Mouse (Mus musculus): ENCODE results near the gene Csnk1g1. TPM values are rescaled to one million over a fixed set of nuclear protein-coding genes. Genes with fewer than 3 reads are reported as not detected.

The Csnk1g1 gene
- 11.9 and 12.1 TPM in 2 replicates for polyA plus RNA-seq (2015; fragmentation: Nextera tagmentation; extraction: Ambion mirVana)

GRCm38 (mm10) chr9:65908394-65909300 is at the start of gene Csnk1g1, which contains the start of gene Trip4:
Gene Csnk1g1, plus strand, starts transcription at chr9:65908924.
Gene Trip4, minus strand, starts transcription at chr9:65908794.
- peaks cover 2% of the 10 kb centered on the region; the same call in 1 of the 2 replicates for H3K36me3 ChIP-seq
- H3K4me2 ChIP-seq (replicated peaks), result peak within 1 kb of the TSS; percentile 83
- no peaks in the 10 kb centered on the region; the same call in 1 of the 2 replicates for H3K4me1 ChIP-seq (replicated peaks)
- peak; percentile 99 for ATAC-seq
- H3K27ac ChIP-seq, result peak within 1 kb of the TSS; percentile 87
- no peaks in the 10 kb centered on the region for H3K27me3 ChIP-seq (replicated peaks)
- WGBS, result under 1% methylated on average over 38 of the region's 38 CpGs
- H3K9me3 ChIP-seq, result no peaks in the 10 kb centered on the region
- peak within 1 kb of the TSS; percentile 78 for H3K9ac ChIP-seq
- H3K4me3 ChIP-seq (replicated peaks), result peak within 1 kb of the TSS; percentile 81

DNA sequence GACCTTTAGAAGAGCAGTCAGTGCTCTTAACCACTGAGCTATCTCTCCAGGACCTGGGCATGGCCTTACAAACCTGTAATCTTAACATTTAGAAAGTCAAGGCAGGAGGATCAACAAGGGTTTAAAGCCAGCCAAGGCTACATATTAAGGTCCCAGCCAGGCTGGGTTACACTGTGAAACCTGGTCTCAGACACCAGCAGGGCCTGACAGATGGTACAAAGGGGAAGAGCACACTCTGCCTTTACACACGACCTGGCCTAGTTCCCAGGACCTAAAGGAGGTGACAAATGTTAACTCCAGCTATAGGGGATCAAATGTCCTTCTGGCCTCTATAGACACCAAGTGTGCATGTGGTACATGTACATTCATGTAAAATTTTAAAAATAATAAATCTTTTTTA is 49.1 kb upstream of the Csnk1g1 start:
- no peak overlapping the region for H3K27ac ChIP-seq
- H3K9me3 ChIP-seq, result no peaks in the 10 kb centered on the region
- WGBS, result 65% methylated on average over 1 of the region's 1 CpGs
- no peak overlapping the region for H3K9ac ChIP-seq
- no peaks in the 10 kb centered on the region for H3K27me3 ChIP-seq (replicated peaks)
- no peak for ATAC-seq
- no peaks in the 10 kb centered on the region for H3K4me1 ChIP-seq (replicated peaks)
- peaks cover 14% of the 10 kb centered on the region for H3K36me3 ChIP-seq
- H3K4me2 ChIP-seq (replicated peaks), result no peak overlapping the region
- no peak overlapping the region for H3K4me3 ChIP-seq (replicated peaks)

DNA sequence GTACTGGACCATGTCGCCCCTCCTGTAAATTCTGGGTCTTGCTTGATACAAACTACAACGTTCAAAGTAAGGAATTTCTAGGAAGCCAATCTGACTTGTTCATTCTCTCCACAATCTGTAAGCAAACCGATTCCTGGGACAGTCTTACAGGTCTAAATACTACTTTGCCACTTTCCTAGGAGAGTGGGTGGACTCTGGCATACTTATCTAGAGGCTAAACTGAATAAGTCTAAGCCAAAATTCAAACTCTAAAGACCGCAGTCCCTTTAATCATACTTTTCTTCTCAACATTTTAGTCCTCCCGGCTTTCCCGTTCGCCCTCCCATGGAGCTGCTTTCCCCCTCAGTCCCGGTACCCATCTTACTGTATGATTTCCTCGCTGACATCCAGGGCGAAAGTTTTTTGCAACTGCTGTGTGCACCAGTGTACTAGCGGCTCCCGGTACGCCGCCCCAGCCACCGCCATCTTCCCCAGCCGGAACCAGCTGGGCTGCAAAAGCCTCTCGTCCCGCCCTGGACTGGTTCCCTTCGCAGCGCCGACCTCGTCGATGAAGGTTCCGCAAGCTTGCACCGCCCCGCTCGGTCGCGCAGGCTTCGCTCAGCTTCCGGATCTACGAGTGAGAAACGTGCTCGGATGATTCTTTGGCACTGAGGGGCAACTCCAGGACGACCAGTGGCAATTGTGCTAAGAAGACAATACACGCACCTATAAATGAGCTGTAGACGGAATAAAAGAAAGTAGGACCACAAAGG is 24.0 kb upstream of the Csnk1g1 start:
- H3K9me3 ChIP-seq, result no peaks in the 10 kb centered on the region
- peak overlapping the region; percentile 61 for H3K4me3 ChIP-seq (replicated peaks)
- no peaks in the 10 kb centered on the region for H3K36me3 ChIP-seq
- peak overlapping the region; percentile 69 for H3K27ac ChIP-seq
- under 1% methylated on average over 37 of the region's 37 CpGs for WGBS
- peak; percentile 98 for ATAC-seq
- no peaks in the 10 kb centered on the region for H3K4me1 ChIP-seq (replicated peaks)
- no peaks in the 10 kb centered on the region for H3K27me3 ChIP-seq (replicated peaks)
- H3K4me2 ChIP-seq (replicated peaks), result peak overlapping the region; percentile 74
- peak overlapping the region; percentile 63 for H3K9ac ChIP-seq

DNA sequence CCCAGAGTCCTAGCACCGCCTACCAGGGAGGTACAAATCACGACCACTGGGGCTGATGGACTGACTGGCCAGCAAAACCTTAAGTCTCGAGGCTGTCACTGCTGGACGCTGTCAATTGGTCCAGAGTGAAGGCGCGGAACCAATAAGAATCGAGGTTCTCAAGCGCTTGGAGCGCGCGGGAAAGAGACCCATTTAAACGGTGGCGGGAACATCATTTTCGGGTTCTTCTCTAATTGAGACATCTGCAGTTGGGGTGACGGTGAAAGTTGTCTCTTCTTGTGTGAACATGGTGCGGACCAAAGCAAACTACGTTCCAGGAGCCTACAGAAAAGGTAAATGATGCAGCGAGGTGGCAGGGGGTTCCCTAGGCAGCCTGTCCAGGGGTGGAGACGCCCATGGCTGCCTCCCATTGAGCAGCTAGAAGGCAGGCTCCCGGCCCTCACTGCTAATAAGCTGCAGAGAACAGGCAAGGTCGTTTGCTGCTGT is 18.5 kb upstream of the Csnk1g1 start, which contains the start of gene Pclaf:
Gene Pclaf, plus strand, starts transcription at position 95 of the 486 bp plus-strand sequence.
- Histone ChIP-seq H3K36me3 (no peaks in the 10 kb centered on the region), H3K27me3 (replicated peaks) (no peaks in the 10 kb centered on the region), H3K9ac (peak within 1 kb of the TSS; percentile 73), H3K9me3 (no peaks in the 10 kb centered on the region), H3K4me3 (replicated peaks) (peak within 1 kb of the TSS; percentile 65), H3K4me2 (replicated peaks) (peak within 1 kb of the TSS; percentile 90), H3K4me1 (replicated peaks) (no peaks in the 10 kb centered on the region), H3K27ac (peak within 1 kb of the TSS; percentile 48)
- 0% methylated on average over 21 of the region's 21 CpGs for WGBS
- peak; percentile 94 for ATAC-seq

GRCm38 (mm10) chr9:65891126-65891525 is 17.6 kb upstream of the Csnk1g1 start:
- WGBS, result 3% methylated on average over 5 of the region's 5 CpGs
- Histone ChIP-seq H3K9ac (peak overlapping the region; percentile 39), H3K4me1 (replicated peaks) (no peaks in the 10 kb centered on the region), H3K9me3 (no peaks in the 10 kb centered on the region), H3K4me2 (replicated peaks) (peak overlapping the region; percentile 90), H3K27ac (no peak overlapping the region), H3K4me3 (replicated peaks) (peak overlapping the region; percentile 65), H3K36me3 (no peaks in the 10 kb centered on the region), H3K27me3 (replicated peaks) (no peaks in the 10 kb centered on the region)
- 0 out of 2 replicates have a peak, but pooled peaks have one; percentile 26 for ATAC-seq

DNA sequence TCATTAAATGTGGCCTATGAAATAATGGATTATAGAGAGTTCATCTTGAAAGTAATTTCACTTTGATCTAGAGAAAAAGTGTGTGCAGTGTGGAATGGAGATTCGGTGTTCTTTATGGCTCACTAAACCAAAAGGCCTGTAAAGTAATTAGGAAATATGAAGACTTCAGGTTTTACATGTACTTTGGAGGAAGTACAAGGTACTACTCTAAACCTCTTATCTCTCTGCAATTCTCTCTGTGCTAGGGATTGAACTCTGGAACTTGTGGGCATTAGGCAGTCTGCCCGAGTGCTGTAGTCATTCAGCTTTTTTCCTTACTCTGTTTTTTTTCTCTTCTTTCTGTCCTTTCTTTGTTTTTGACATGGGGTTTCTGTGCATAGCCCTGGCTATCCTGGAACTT is 11.7 kb upstream of the Csnk1g1 start:
- peak; percentile 75 for ATAC-seq
- 78% methylated on average over 2 of the region's 2 CpGs for WGBS
- Histone ChIP-seq H3K36me3 (0 out of 2 replicates have a peak, but pooled peaks cover 2% of the 10 kb centered on the region), H3K4me1 (replicated peaks) (no peaks in the 10 kb centered on the region), H3K4me2 (replicated peaks) (no peak overlapping the region), H3K9me3 (no peaks in the 10 kb centered on the region), H3K27me3 (replicated peaks) (no peaks in the 10 kb centered on the region), H3K27ac (no peak overlapping the region), H3K4me3 (replicated peaks) (no peak overlapping the region), H3K9ac (no peak overlapping the region)

GRCm38 (mm10) chr9:65902879-65903278 is 5.8 kb upstream of the Csnk1g1 start:
- H3K27ac ChIP-seq, result no peak overlapping the region
- no peaks in the 10 kb centered on the region for H3K27me3 ChIP-seq (replicated peaks)
- no peaks in the 10 kb centered on the region for H3K4me1 ChIP-seq (replicated peaks)
- 95% methylated on average over 3 of the region's 3 CpGs for WGBS
- H3K9ac ChIP-seq, result no peak overlapping the region
- no peak for ATAC-seq
- H3K4me3 ChIP-seq (replicated peaks), result no peak overlapping the region
- peaks cover 7% of the 10 kb centered on the region; the same call in 1 of the 2 replicates for H3K36me3 ChIP-seq
- H3K9me3 ChIP-seq, result no peaks in the 10 kb centered on the region
- H3K4me2 ChIP-seq (replicated peaks), result no peak overlapping the region

GRCm38 (mm10) chr9:65903419-65903818 is 5.3 kb upstream of the Csnk1g1 start:
- Histone ChIP-seq H3K27me3 (replicated peaks) (no peaks in the 10 kb centered on the region), H3K9me3 (no peaks in the 10 kb centered on the region), H3K4me3 (replicated peaks) (no peak overlapping the region), H3K36me3 (peaks cover 7% of the 10 kb centered on the region; the same call in 1 of the 2 replicates), H3K9ac (no peak overlapping the region), H3K4me1 (replicated peaks) (no peaks in the 10 kb centered on the region), H3K27ac (no peak overlapping the region), H3K4me2 (replicated peaks) (no peak overlapping the region)
- ATAC-seq, result no peak

DNA sequence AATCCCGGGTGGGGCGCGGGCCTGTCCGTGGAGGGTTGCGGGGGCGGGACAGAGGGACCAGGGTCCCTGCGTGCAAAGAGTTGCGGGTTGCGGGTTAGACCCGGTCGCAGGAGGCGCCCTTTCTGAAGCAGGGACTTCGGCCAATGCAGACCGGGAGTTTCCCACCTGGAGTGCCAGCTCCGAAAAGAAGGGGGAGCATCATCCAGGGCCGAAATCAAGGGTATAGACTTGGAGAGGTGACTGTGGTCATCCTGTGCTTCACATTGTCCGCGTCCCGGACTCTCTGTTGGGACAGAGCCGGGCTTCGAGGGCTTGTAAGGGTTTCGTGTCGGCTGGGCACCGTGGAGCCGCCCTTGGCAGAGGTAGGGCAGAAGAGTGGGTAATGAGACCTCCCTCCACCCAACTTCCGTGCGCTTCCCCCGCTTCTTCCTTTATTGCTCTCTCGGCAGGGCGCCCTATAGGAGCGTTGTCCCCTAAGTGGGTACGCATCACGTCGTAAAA is 627 bp downstream of the Csnk1g1 start:
- Histone ChIP-seq H3K9me3 (no peaks in the 10 kb centered on the region), H3K4me3 (replicated peaks) (peak overlapping the region; percentile 81), H3K27me3 (replicated peaks) (no peaks in the 10 kb centered on the region), H3K27ac (peak overlapping the region; percentile 87), H3K4me1 (replicated peaks) (no peaks in the 10 kb centered on the region; the same call in 1 of the 2 replicates), H3K36me3 (no peaks in the 10 kb centered on the region), H3K4me2 (replicated peaks) (peak overlapping the region; percentile 83), H3K9ac (peak overlapping the region; percentile 78)
- WGBS, result under 1% methylated on average over 34 of the region's 34 CpGs
- 0 out of 2 replicates have a peak, but pooled peaks have one; percentile 34 for ATAC-seq

DNA sequence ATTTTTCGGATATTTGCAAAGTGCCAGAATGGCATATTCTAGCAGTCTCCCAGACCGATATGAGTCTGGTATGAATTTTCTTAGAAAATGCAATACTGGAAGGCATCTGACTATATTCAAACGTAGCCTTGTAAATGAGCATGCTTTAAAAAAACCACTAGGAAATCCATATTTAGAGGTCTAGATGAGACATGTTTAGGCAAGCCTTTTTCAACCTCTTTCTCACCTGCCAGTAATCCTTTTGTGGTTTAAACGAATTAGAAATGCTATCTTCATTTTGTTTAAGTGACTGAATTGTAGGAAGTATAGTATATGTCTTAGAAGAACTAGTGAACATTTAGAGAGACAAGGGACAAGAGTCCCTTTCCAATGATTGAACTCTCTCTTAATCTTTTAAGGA is 1.1 kb downstream of the Csnk1g1 start:
- Histone ChIP-seq H3K4me3 (replicated peaks) (peak overlapping the region; percentile 81), H3K27ac (peak overlapping the region; percentile 87; the same call in 1 of the 2 replicates), H3K4me1 (replicated peaks) (no peaks in the 10 kb centered on the region; the same call in 1 of the 2 replicates), H3K36me3 (no peaks in the 10 kb centered on the region), H3K27me3 (replicated peaks) (no peaks in the 10 kb centered on the region), H3K9me3 (no peaks in the 10 kb centered on the region), H3K9ac (peak overlapping the region; percentile 78), H3K4me2 (replicated peaks) (peak overlapping the region; percentile 83)
- no peak for ATAC-seq
- 5% methylated on average over 4 of the region's 4 CpGs for WGBS

- no peaks in the 10 kb centered on the region for H3K27me3 ChIP-seq (replicated peaks)
- no peak for ATAC-seq
- no peaks in the 10 kb centered on the region; the same call in 1 of the 2 replicates for H3K4me1 ChIP-seq (replicated peaks)
- H3K4me3 ChIP-seq (replicated peaks), result no peak overlapping the region
- no peaks in the 10 kb centered on the region for H3K36me3 ChIP-seq
- H3K9me3 ChIP-seq, result no peaks in the 10 kb centered on the region
- no peak overlapping the region for H3K4me2 ChIP-seq (replicated peaks)
- H3K27ac ChIP-seq, result no peak overlapping the region
- H3K9ac ChIP-seq, result no peak overlapping the region
- WGBS, result 70% methylated on average over 2 of the region's 2 CpGs
Observed at GRCm38 (mm10) chr9:65913976-65914375, 5.3 kb downstream of the Csnk1g1 start.

- Histone ChIP-seq H3K9me3 (no peaks in the 10 kb centered on the region), H3K27me3 (replicated peaks) (no peaks in the 10 kb centered on the region)
- 79% methylated on average over 1 of the region's 1 CpGs for WGBS
Observed at GRCm38 (mm10) chr9:65917015-65917414, 8.3 kb downstream of the Csnk1g1 start.

More at GRCm38 (mm10) chr9:65917015-65917414, 8.3 kb downstream of the Csnk1g1 start:
- Histone ChIP-seq H3K27ac (no peak overlapping the region), H3K4me1 (replicated peaks) (no peaks in the 10 kb centered on the region), H3K4me2 (replicated peaks) (no peak overlapping the region), H3K9ac (no peak overlapping the region), H3K4me3 (replicated peaks) (no peak overlapping the region), H3K36me3 (no peaks in the 10 kb centered on the region)
- ATAC-seq, result no peak
